In genomic region chrX:170005194-170005593, GRCm38 (mm10) we compare ENCODE assay signal across 8 mouse cellular contexts. TPM values are rescaled to one million over a fixed set of nuclear protein-coding genes. Genes with fewer than 3 reads are reported as not detected.
DNase-seq lines count a peak whose midpoint lies in the region; TF ChIP-seq lines count a peak whose summit lies in the region.
"Not testable (repeated sequence)": the region's sequence is repeated elsewhere in the genome, so short reads cannot be mapped to it uniquely, and the experiment has no call there.

No protein-coding gene starts in this region.

- DNase-seq in adrenal gland, postnatal 14 days = peak; percentile 36
- DNase-seq in embryo, embryonic 9.5 days (ENCODE audit: extremely low spot score) = peak; percentile 35
- DNase-seq in heart, embryonic 10.5 days (ENCODE audit: low spot score) = peak; percentile 68
- peak; percentile 61 for DNase-seq in layer of hippocampus, adult 11-12 months (ENCODE audit: low spot score)
- DNase-seq in midbrain, embryonic 10.5 days (ENCODE audit: low spot score) = peak; percentile 64
- DNase-seq in spleen, postnatal 36 days (ENCODE audit: low spot score in 2 of 2) = peak; percentile 36 to 39
- peak; percentile 41 for DNase-seq in urinary bladder, postnatal 10 days (ENCODE audit: low spot score)

- peaks cover 11% of the 10 kb centered on the region for H3K4me1 ChIP-seq in ES-Bruce4 (ENCODE audit: control insufficient read depth, insufficient read depth, low read length)
- not testable (repeated sequence) for H3K4me1 ChIP-seq in heart, embryonic 10.5 days
- peaks cover 37% of the 10 kb centered on the region for H3K4me1 ChIP-seq in midbrain, embryonic 10.5 days

- peak overlapping the region; percentile 21; the same call in 1 of the 2 replicates for H3K9ac ChIP-seq in ES-Bruce4 (ENCODE audit: low read depth, poor library complexity, severe bottlenecking)

- 26% methylated on average over 13 of the region's 13 CpGs for WGBS in heart, embryonic 10.5 days
- 29% methylated on average over 13 of the region's 13 CpGs for WGBS in midbrain, embryonic 10.5 days

- not testable (repeated sequence) for H3K27me3 ChIP-seq in ES-Bruce4 (ENCODE audit: control insufficient read depth, insufficient read depth, low read length, poor library complexity, severe bottlenecking); heart, embryonic 10.5 days (ENCODE audit: insufficient read depth, poor library complexity, severe bottlenecking); midbrain, embryonic 10.5 days (ENCODE audit: low read depth, poor library complexity, severe bottlenecking)

- TF ChIP-seq POLR2A in ES-Bruce4 (IDR thresholded peaks at IDR 0.05; ENCODE audit: insufficient read depth, low read length) = not testable (repeated sequence)

- TF ChIP-seq EP300 in ES-Bruce4 (IDR thresholded peaks at IDR 0.05; ENCODE audit: insufficient read depth, low read depth, low read length) = not testable (repeated sequence)

- not testable (repeated sequence) for H3K36me3 ChIP-seq in ES-Bruce4 (ENCODE audit: control insufficient read depth, insufficient read depth, low read length, poor library complexity, severe bottlenecking); heart, embryonic 10.5 days; midbrain, embryonic 10.5 days

- not testable (repeated sequence) for H3K4me3 ChIP-seq in ES-Bruce4 (ENCODE audit: low read depth, low read length); heart, embryonic 10.5 days; midbrain, embryonic 10.5 days

- not testable (repeated sequence) for H3K9me3 ChIP-seq in ES-Bruce4 (replicated peaks; ENCODE audit: control insufficient read depth, insufficient read depth, low read length, poor library complexity, severe bottlenecking)
- peaks cover 51% of the 10 kb centered on the region for H3K9me3 ChIP-seq in heart, embryonic 10.5 days
- peaks cover 52% of the 10 kb centered on the region for H3K9me3 ChIP-seq in midbrain, embryonic 10.5 days (replicated peaks)

- not testable (repeated sequence) for TF ChIP-seq CTCF in ES-Bruce4 (IDR thresholded peaks at IDR 0.05; ENCODE audit: low read depth, low read length)

- H3K27ac ChIP-seq in ES-Bruce4 (ENCODE audit: insufficient read depth, low read length) = peak overlapping the region; percentile 57
- not testable (repeated sequence) for H3K27ac ChIP-seq in heart, embryonic 10.5 days
- H3K27ac ChIP-seq in midbrain, embryonic 10.5 days (replicated peaks) = peak overlapping the region; percentile 61

RNA-seq across cellular contexts. Expression of gene Gm21887, which starts 4.3 kb away (rescaled TPM):
- polyA plus RNA-seq in ES-Bruce4 (2011; ENCODE audit: insufficient read depth, insufficient read length, low read depth, missing spikeins) = 1,061 and 1,174 TPM in 2 replicates
- total RNA-seq in adrenal gland, postnatal 14 days (2021) = 129 and 342 TPM in 2 replicates
- polyA plus RNA-seq in heart, embryonic 10.5 days (2016; fragmentation: Nextera tagmentation; extraction: Ambion mirVana) = 121 and 172 TPM in 2 replicates
- 224 and 306 TPM in 2 replicates for polyA plus RNA-seq in midbrain, embryonic 10.5 days (2016; fragmentation: Nextera tagmentation; extraction: Ambion mirVana)
